Mouse (Mus musculus) right cerebral cortex, adult 2 months (tissue): ENCODE data around the gene Cdc42ep2.

ENCODE experiments used
- DNase-seq, 2 experiments: peaks; one replicate each; pipeline ENCODE4 v3.0.0; 2021 to 2022; ENCODE audit warnings: low spot score in 2 of 2

Gene Cdc42ep2

DNA sequence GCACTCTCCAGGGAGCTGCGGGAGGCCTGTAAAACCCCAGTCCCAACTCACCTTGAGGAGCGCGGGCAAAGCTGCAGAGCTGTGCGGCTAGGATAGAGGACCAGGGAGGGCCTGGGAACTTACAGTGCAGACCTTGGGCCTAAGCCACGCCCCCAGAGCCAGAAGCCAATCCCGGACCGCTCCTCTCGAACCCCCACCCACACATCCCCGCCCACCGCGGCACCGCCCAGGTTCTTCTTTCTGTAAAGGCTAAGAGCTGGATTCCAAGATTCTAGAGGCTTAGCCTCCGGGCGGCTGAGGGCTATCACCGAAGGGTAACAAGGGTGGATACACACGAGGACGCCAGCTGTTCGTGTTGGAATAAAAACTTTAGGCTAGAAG, at the start of gene Cdc42ep2:
TSS of gene Cdc42ep2 (minus strand) at position 104 of the 381 bp plus-strand sequence.
- DNase-seq: peak; percentile 91 to 92

DNA sequence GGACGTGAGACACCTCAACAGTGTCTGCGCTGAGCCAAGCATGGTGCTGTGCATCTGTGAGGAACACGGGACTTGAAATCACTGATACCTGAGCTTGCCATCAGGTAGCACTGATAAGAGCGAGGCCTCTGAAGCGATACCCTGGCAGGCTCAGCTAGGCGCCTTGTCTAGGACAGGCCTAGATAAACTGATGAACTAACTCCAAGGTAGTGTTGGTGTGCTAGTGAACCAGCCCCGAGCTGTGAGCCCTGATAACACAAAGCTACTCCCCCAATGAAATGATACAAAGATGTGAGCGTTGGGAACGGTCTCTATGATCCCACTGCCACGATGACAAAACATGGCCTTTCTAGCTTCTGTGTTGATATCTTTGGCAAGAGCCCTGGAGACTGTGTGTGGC, 43.0 kb upstream of the Cdc42ep2 start:
- no peak for DNase-seq

DNA sequence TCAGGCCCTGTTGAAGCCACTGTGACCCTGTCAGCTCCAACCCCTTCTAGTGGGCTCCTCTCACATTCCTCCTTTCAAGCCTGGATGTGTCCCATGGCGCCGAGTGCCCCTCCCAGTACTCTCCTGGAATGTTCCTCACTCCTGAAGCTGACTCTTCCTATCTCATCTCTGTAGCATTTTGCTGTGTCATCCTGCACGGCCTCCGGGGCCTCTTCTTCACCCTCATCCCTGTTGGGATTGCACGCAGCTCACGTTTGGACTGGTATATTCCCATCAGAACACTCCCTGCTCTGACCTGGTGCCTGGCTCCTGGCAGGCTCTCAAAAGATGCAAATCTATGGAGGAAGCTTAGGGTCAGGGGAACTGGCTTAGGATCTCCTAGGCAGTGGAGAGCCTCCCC, 42.2 kb upstream of the Cdc42ep2 start:
- no peak for DNase-seq

- DNase-seq: no peak
Observed at GRCm38 (mm10) chr19:5965910-5966309, 41.3 kb upstream of the Cdc42ep2 start.

DNA sequence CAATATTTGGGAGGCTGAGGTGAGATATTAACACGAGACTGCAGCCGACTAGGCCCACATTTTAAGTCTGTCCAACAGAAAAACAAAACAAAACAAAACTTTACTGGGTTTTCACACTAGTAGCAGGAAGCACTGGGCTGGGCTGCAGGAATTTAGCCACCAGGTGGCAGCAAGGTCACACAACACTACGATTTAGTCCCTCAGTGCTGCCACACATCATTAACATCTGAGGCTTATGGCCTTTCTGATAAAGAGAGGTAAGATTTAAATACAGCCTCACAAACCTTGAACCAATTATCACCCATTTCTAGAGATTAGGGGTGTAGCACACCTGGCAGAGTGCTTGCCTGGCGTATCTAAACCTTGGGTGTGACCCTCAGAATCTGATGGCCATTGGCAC, 40.7 kb upstream of the Cdc42ep2 start:
- peak; percentile 75 to 82 for DNase-seq

DNA sequence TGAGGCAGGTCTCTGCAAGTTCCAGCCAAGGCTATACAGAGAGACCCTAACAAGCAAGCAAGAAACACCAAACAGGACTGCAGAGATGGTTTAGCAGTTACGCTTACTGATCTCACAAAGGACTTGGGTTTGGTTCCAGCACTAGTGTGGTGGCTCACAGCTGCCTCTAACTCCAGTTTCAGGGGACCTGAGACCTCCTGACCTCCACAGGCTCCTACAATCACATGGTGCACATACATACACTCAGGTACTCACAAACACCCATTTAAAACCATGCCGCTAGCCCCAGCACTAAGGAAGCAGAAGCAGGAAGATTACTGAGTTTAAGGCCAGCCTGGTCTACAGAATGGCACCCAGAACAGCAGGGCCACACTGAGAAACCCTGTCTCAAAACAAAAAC, 40.2 kb upstream of the Cdc42ep2 start:
- no peak for DNase-seq

DNA sequence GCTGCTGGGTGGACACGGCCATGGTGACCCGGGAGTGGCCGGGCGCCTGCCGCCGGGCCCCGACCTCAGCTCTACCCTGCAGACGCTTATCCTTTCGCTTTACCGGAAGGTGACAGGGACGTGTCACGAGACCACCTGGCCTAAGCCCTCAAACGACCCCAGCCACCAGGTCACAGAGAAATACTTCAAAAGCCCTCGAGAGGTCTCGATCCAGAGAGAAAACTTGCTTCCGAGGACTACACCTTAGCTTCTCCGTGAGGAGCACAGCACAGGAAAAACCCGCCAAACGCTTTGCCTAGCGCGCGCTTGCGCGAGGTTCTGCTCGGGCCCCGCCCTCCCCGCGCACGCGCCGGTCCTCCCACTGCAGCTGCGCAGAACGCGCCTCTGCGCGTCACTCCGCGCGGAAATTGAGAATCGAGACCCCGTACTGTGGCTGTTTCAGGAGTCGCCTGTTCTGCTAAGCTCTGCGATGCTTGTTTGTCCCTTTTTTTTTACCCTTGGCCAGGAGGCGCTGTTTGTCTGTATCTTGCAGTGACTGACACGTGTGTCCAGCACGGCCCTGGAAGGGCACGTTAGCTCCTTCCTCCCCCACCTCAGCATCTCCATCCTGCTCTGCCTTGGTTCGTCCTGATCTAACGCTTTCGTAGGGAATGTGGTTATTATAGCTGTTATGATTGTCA, 39.4 kb upstream of the Cdc42ep2 start, which contains the start of gene Pola2:
TSS of gene Pola2 (minus strand) at position 320 of the 680 bp plus-strand sequence.
- peak; percentile 89 to 90 for DNase-seq

DNA sequence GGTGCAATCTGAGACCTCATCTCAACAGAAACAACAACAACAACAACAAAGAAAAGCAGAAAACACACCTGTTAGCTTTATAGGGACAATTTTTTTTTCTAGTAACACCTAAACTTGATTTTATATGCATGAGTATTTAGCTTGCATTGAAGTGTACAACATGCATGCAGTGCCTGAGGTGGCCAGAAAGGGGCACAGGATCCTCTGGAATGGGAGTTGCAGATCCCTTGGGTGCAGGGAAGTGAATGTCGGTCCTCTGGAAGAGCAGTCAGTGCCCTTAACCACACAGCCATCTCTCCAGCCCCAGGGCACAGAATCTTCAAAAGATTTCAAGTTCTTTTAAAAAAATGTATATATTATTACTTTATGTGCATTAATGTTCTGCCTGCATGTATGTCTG, 38.0 kb upstream of the Cdc42ep2 start:
- DNase-seq: no peak

- no peak for DNase-seq
Observed at GRCm38 (mm10) chr19:5957371-5957770, 32.8 kb upstream of the Cdc42ep2 start.

GRCm38 (mm10) chr19:5956685-5957084, 32.1 kb upstream of the Cdc42ep2 start:
- DNase-seq: peak; percentile 76 to 82

- no peak for DNase-seq
Observed at GRCm38 (mm10) chr19:5955704-5956670, 31.4 kb upstream of the Cdc42ep2 start.

GRCm38 (mm10) chr19:5954936-5955335, 30.3 kb upstream of the Cdc42ep2 start:
- DNase-seq: no peak

- no peak for DNase-seq
Observed at GRCm38 (mm10) chr19:5954031-5954710, 29.6 kb upstream of the Cdc42ep2 start.

- DNase-seq: no peak
Observed at GRCm38 (mm10) chr19:5953201-5953770, 28.7 kb upstream of the Cdc42ep2 start.

DNA sequence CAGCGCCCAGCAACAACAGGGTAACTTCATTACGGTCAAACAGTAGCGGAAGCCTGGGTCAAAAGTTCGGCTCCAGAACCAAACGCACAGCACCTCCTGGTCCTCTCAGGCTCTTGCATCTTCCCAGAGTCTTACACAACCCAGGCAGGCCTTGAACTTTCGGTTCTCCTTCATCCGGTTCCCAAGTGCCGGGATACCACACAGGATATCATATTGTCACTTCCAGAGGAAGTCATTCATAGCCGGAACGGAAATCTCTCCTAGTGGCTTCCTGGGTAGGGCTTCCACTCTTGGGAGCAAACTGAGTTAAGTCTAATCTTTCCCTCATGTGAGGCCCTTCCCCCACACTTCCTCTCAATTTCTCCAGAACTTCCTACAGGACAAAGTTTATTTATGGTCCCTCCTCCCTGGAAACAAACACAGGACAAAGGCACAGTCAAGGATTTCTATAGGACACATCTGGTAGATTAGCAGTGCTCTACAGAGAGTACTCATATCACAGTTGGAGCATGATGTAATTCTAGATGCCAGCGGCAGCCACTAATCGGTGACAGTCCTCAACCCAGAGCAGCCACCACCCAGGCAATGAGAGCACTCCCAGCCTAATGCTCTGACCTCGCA, 27.6 kb upstream of the Cdc42ep2 start:
- DNase-seq: no peak

DNA sequence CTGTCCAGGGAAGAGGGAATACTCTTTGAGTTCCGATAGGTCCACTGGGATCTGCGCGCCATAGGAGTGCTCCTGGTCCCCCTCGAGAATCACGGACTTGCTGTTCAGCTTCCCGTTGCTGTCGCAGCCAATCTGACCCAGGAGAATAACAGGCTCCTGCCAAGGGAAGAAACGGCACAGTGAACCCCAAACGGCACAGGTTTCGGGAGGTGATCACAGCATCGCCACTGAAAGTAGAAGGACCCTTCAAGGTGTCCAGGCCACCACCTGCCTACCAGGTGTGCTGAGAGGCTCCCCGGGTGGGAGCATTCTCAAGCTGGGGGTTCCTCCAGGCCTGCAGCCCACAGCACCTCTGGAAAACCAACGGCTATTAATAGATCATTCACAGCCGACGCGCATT, 27.0 kb upstream of the Cdc42ep2 start:
- DNase-seq: no peak

DNA sequence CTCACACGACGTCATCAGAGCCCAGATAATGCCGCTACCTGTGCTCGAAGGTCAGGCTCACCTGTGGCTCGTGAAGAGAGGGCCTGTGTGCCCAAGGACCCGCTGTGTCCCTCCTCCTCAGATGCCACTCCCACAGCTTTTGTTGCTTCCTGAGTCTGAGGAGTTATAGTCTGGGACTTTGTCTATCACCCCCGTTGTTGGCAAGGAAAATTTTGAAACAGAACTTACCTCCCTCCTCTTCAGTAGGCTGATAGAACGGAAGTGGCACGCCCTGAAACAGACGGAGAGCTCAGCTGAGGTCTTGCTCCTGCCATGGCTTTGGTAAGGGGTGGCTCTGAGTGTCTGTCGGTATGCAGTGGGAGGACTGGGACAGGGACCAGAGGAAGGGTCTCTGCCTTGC, 25.6 kb upstream of the Cdc42ep2 start:
- no peak for DNase-seq

DNA sequence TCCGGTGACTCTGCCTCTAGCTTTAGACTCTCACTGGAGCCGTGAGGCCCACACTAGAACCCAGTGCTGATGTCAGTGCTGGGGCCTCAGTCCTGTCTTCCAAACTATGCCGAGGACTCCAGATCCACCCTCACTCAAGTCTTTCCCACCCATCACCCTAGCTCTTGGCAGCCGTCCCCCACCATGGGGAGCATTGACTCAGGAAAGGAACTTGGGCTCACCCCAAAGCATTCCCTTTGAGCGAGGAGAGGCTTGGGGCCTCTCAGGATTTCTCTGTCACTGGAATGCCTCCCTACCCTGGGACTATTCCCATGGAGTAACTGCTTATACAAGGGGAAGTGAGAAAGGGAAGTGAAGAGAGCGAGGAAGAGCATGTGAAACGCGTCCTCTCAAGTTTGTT, 21.3 kb upstream of the Cdc42ep2 start:
- DNase-seq: no peak

DNA sequence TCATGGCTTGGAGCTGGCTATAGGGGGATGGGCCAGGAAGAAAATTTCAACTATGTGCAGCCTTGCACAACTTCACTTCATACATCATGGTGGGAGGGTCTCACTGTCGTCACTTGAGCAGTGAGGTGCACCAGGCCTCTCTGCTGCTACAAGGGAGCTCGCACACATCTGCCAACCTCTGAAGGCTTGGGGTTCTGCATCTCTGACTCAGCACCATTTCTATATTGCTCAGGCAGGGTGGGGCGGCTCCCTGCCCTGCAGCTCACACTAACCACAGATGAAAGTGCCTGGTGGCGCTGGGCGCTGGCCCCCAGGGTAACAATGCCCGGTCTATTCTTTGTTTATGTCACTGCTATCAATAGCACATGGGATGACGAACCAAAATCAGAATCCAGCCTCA, 20.4 kb upstream of the Cdc42ep2 start:
- DNase-seq: no peak

DNA sequence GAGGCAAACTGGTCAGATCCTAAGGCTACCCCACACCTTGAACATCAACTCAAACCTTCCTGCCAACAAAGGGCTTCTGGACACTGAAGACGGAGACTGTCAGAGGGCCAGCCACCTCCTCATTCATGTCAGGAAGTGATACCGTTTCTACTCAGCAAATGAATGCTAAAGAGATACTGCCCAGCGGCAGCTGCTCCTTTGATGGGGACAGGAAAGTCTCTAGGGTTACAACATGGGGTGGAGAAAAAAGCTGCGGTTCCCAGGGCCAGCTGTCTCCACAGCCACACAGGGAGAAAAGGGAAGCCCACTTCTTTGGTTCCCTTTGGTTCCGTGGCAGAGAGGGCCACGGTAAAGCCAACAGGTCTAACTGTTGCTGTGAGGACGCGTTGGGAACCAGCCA, 19.5 kb upstream of the Cdc42ep2 start:
- no peak for DNase-seq

DNA sequence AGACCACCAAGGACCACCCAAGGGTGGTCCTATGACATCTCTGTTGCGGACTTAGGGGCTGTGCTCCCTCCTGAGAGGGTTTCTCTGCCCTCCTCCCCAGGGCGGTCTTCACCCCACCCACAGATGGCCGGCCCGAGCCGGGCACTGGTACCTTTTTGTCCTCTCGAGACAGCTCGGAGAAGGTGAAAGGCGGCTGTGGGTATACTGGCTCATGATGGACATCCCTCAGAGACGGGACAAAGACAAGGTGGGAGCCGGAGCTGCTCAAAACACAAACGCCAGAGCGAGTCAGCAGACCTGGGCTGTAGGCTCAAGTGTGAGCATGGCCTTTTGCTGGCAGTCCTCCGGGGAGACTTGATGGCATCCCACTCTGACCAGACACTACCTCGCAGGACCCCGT, 18.8 kb upstream of the Cdc42ep2 start:
- no peak for DNase-seq

GRCm38 (mm10) chr19:5942581-5942980, 18.0 kb upstream of the Cdc42ep2 start:
- DNase-seq: no peak
